Mouse (Mus musculus): ENCODE data around the gene Fam111a. TPM values are rescaled to one million over a fixed set of nuclear protein-coding genes. Genes with fewer than 3 reads are reported as not detected.

Gene Fam111a
- polyA plus RNA-seq, 1 experiment from 2014 or later, result 24.5 TPM

DNA sequence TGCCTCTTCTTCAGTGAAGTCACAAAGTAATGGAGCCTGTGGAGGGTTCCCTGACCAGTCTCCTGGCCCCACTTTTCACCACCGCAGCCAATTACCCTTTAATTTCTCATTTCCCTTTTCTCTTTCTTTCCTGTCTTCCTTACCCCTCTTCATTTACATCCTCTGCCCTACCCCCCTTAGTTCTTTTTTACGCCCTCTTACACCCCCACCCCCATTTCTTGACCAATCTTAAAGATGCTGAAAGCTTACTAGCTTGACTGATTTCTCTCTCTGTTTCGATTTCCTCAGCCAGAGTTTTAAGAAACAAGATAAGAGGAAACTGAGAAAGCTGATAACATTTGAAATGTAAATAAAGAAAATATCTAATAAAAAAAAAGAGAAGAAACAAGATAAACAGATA lies 4.8 kb upstream of the Fam111a start:
- Histone ChIP-seq H3K36me3 (ENCODE audit: control insufficient read depth, insufficient read depth, low read length) (no peaks in the 10 kb centered on the region), H3K27me3 (ENCODE audit: control insufficient read depth, insufficient read depth, low read length) (no peaks in the 10 kb centered on the region), H3K9ac (ENCODE audit: low read length) (no peak overlapping the region), H3K4me2 (ENCODE audit: low read depth) (no peak overlapping the region), H3K27ac (ENCODE audit: low read depth, low read length) (no peak overlapping the region), H3K4me1 (ENCODE audit: control insufficient read depth, insufficient read depth, low read length) (no peaks in the 10 kb centered on the region), H3K9me3 (ENCODE audit: control insufficient read depth, low read length) (no peaks in the 10 kb centered on the region), H3K4me3 (ENCODE audit: low read depth, low read length) (no peak overlapping the region)
- no peak for ATAC-seq (ENCODE audit: insufficient read depth, low FRiP score, low TSS enrichment)
- 62% methylated on average over 3 of the region's 3 CpGs for whole genome bisulfite sequencing
- DNase-seq (ENCODE audit: low spot score), result no peak

- DNase-seq (ENCODE audit: low spot score), result no peak
- Histone ChIP-seq H3K27me3 (ENCODE audit: control insufficient read depth, insufficient read depth, low read length) (no peaks in the 10 kb centered on the region), H3K9me3 (ENCODE audit: control insufficient read depth, low read length) (no peaks in the 10 kb centered on the region), H3K4me3 (ENCODE audit: low read depth, low read length) (no peak overlapping the region), H3K4me2 (ENCODE audit: low read depth) (no peak overlapping the region), H3K36me3 (ENCODE audit: control insufficient read depth, insufficient read depth, low read length) (no peaks in the 10 kb centered on the region), H3K27ac (ENCODE audit: low read depth, low read length) (no peak overlapping the region), H3K9ac (ENCODE audit: low read length) (no peak overlapping the region), H3K4me1 (ENCODE audit: control insufficient read depth, insufficient read depth, low read length) (no peaks in the 10 kb centered on the region)
- ATAC-seq (ENCODE audit: insufficient read depth, low FRiP score, low TSS enrichment), result no peak
- 27% methylated on average over 2 of the region's 2 CpGs for WGBS
Measured at GRCm38 (mm10) chr19:12541644-12542043, 3.9 kb upstream of the Fam111a start.

DNA sequence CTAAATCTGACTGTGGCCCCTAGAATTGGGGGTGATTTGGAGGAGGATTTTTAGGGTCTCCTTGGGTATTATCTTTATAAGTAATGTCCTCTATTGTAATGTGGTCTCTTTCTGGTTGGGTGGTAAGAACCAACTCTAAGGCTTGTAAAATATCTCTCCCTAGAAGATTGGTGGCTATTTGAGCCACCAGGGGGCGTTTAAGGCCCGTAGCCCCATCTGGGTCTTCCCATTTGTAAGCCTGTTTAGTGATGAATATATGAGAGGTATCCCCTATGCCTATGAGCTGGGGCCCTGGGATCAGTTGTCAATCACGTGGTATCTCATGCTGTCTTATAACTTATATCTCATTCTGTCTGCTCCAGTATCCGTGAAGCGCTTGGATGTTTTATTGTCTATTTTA lies 3.6 kb downstream of the Fam111a start:
- Histone ChIP-seq H3K4me1 (ENCODE audit: control insufficient read depth, insufficient read depth, low read length) (no peaks in the 10 kb centered on the region), H3K4me3 (ENCODE audit: low read depth, low read length) (no peak overlapping the region), H3K4me2 (ENCODE audit: low read depth) (no peak overlapping the region), H3K27me3 (ENCODE audit: control insufficient read depth, insufficient read depth, low read length) (no peaks in the 10 kb centered on the region), H3K9me3 (ENCODE audit: control insufficient read depth, low read length) (no peaks in the 10 kb centered on the region), H3K9ac (ENCODE audit: low read length) (no peak overlapping the region), H3K27ac (ENCODE audit: low read depth, low read length) (no peak overlapping the region), H3K36me3 (ENCODE audit: control insufficient read depth, insufficient read depth, low read length) (no peaks in the 10 kb centered on the region)
- ATAC-seq (ENCODE audit: insufficient read depth, low FRiP score, low TSS enrichment), result no peak
- no peak for DNase-seq (ENCODE audit: low spot score)
- 82% methylated on average over 5 of the region's 5 CpGs for WGBS

DNA sequence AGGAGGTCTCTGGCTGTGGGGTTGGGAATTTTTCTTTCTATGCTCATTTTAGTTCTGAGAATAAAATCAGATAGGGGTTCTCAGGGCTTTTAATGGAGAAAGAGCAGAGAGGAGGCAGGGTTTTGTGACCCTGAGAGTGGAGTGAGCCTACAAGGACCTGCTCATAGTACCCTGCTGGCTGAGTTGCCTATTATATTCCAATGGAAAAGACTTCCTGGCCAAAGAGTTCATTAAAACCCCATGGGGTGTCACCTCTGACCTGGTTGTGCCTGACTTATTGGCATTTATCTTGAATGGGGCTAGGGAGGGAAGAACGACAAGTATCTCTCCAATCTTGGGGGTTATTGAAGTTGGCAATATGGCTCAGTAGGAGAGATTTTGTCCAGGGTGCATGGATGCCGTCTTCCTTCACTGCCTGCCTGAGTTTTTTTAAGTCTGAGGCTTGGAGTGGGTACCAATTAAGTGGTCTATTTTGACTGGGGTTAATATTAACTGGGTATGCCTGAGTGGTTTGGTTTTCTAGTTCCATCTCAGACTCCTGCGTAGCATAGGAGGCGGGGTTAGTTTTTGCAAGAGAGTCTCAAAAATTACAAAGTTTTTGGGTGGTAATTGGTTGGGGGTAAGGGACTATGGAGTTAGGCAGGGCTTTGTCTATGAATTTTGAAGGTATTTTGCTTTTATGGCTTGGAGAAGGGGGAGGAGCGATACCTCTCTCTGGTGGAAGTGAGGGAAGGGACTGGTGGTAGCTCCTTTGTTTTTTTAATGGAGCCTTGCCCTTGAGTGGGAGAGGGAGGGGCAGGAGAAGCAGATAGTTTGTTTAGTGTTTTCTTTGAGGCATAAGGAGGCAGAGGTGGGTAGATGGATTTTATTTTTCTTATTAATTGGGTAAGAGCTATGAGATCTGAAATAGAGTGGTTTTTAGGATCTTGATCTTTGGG lies 4.7 kb downstream of the Fam111a start:
- no peak for ATAC-seq (ENCODE audit: insufficient read depth, low FRiP score, low TSS enrichment)
- no peaks in the 10 kb centered on the region for H3K9me3 ChIP-seq (ENCODE audit: control insufficient read depth, low read length)
- H3K27ac ChIP-seq (ENCODE audit: low read depth, low read length), result no peak overlapping the region
- no peak overlapping the region for H3K9ac ChIP-seq (ENCODE audit: low read length)
- DNase-seq (ENCODE audit: low spot score), result no peak
- H3K4me2 ChIP-seq (ENCODE audit: low read depth), result no peak overlapping the region
- no peaks in the 10 kb centered on the region for H3K27me3 ChIP-seq (ENCODE audit: control insufficient read depth, insufficient read depth, low read length)
- H3K36me3 ChIP-seq (ENCODE audit: control insufficient read depth, insufficient read depth, low read length), result no peaks in the 10 kb centered on the region
- WGBS, result 59% methylated on average over 5 of the region's 5 CpGs
- no peak overlapping the region for H3K4me3 ChIP-seq (ENCODE audit: low read depth, low read length)
- H3K4me1 ChIP-seq (ENCODE audit: control insufficient read depth, insufficient read depth, low read length), result no peaks in the 10 kb centered on the region

DNA sequence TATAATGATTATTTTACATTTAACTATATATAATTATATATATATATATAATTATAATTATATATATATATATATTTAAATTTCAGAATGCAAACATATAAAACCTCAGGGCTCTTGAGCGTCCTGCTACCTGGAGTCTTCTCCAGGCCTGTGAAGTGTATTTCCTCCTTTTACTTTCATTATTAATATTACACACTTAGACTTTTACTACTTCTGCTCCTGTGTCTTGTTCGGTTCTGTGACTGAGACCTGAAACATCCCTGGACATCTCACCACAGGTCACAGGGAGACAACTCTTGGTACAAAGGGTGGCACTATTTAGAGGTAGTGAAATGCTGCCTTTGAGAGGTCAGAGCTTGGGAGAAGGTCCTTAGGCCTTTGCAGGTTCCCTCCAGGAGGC lies 10.8 kb downstream of the Fam111a start:
- Histone ChIP-seq H3K9me3 (ENCODE audit: control insufficient read depth, low read length) (no peaks in the 10 kb centered on the region), H3K27ac (ENCODE audit: low read depth, low read length) (no peak overlapping the region), H3K9ac (ENCODE audit: low read length) (no peak overlapping the region), H3K36me3 (ENCODE audit: control insufficient read depth, insufficient read depth, low read length) (no peaks in the 10 kb centered on the region), H3K27me3 (ENCODE audit: control insufficient read depth, insufficient read depth, low read length) (no peaks in the 10 kb centered on the region), H3K4me1 (ENCODE audit: control insufficient read depth, insufficient read depth, low read length) (no peaks in the 10 kb centered on the region), H3K4me2 (ENCODE audit: low read depth) (no peak overlapping the region), H3K4me3 (ENCODE audit: low read depth, low read length) (no peak overlapping the region)
- ATAC-seq (ENCODE audit: insufficient read depth, low FRiP score, low TSS enrichment) (no peak), DNase-seq (ENCODE audit: low spot score) (no peak)
- 86% methylated on average over 2 of the region's 2 CpGs for whole genome bisulfite sequencing

GRCm38 (mm10) chr19:12558219-12558618 lies 12.7 kb downstream of the Fam111a start:
- DNase-seq (ENCODE audit: low spot score) (no peak), ATAC-seq (ENCODE audit: insufficient read depth, low FRiP score, low TSS enrichment) (no peak)
- Histone ChIP-seq H3K4me3 (ENCODE audit: low read depth, low read length) (no peak overlapping the region), H3K4me2 (ENCODE audit: low read depth) (no peak overlapping the region), H3K9me3 (ENCODE audit: control insufficient read depth, low read length) (no peaks in the 10 kb centered on the region), H3K4me1 (ENCODE audit: control insufficient read depth, insufficient read depth, low read length) (no peaks in the 10 kb centered on the region), H3K9ac (ENCODE audit: low read length) (no peak overlapping the region), H3K27me3 (ENCODE audit: control insufficient read depth, insufficient read depth, low read length) (no peaks in the 10 kb centered on the region), H3K27ac (ENCODE audit: low read depth, low read length) (no peak overlapping the region), H3K36me3 (ENCODE audit: control insufficient read depth, insufficient read depth, low read length) (no peaks in the 10 kb centered on the region)
- WGBS, result 83% methylated on average over 4 of the region's 4 CpGs

DNA sequence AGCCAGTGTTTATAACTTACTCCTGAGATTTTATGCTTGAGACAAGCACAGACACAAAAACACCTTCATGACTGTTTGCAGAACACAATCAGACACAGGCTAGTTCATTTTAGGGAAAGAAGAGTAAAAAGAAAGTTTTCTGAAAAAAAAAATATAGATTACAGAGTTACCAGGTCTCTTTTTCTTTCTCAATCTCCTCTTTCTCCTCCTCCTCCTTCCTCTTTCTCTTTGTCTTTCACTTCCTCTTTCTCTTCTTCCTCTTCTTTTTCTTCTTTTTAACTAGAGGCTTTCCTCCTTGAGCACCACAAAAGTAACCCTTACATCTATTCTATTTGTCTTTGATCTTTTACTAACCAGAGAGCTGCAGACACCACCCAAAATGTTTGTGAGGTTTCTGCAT lies 18.7 kb downstream of the Fam111a start:
- Histone ChIP-seq H3K4me1 (ENCODE audit: control insufficient read depth, insufficient read depth, low read length) (no peaks in the 10 kb centered on the region), H3K4me2 (ENCODE audit: low read depth) (no peak overlapping the region), H3K9ac (ENCODE audit: low read length) (no peak overlapping the region), H3K36me3 (ENCODE audit: control insufficient read depth, insufficient read depth, low read length) (no peaks in the 10 kb centered on the region), H3K27me3 (ENCODE audit: control insufficient read depth, insufficient read depth, low read length) (no peaks in the 10 kb centered on the region), H3K27ac (ENCODE audit: low read depth, low read length) (no peak overlapping the region), H3K4me3 (ENCODE audit: low read depth, low read length) (no peak overlapping the region), H3K9me3 (ENCODE audit: control insufficient read depth, low read length) (no peaks in the 10 kb centered on the region)
- DNase-seq (ENCODE audit: low spot score) (no peak), ATAC-seq (ENCODE audit: insufficient read depth, low FRiP score, low TSS enrichment) (no peak)

DNA sequence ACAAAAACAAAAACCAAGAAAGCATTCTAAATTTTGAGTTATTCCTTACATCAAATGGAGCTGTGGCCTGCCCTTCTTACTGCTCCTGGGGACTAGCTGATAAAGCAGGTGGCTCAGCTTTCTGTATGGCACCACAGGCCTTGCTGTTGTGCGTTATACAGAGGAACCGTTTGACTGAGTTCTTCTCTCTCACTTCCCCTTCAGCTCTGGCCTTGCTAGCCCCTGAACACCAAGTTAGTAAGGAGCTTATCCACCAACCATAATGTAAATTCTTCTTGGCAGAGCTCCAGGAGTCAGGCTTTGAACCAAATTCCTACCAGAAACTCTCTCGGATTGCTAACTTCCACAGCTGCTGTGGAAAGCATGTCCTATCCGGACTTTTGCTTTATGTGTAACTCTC lies 21.5 kb downstream of the Fam111a start:
- DNase-seq (ENCODE audit: low spot score) (no peak), ATAC-seq (ENCODE audit: insufficient read depth, low FRiP score, low TSS enrichment) (no peak)
- WGBS, result 80% methylated on average over 4 of the region's 4 CpGs
- no peak overlapping the region for H3K4me2 ChIP-seq (ENCODE audit: low read depth)
- no peak overlapping the region for H3K4me3 ChIP-seq (ENCODE audit: low read depth, low read length)
- no peaks in the 10 kb centered on the region for H3K27me3 ChIP-seq (ENCODE audit: control insufficient read depth, insufficient read depth, low read length)
- no peaks in the 10 kb centered on the region for H3K9me3 ChIP-seq (ENCODE audit: control insufficient read depth, low read length)
- no peak overlapping the region for H3K9ac ChIP-seq (ENCODE audit: low read length)
- no peaks in the 10 kb centered on the region for H3K36me3 ChIP-seq (ENCODE audit: control insufficient read depth, insufficient read depth, low read length)
- H3K4me1 ChIP-seq (ENCODE audit: control insufficient read depth, insufficient read depth, low read length), result no peaks in the 10 kb centered on the region
- no peak overlapping the region for H3K27ac ChIP-seq (ENCODE audit: low read depth, low read length)

GRCm38 (mm10) chr19:12570866-12571265 lies 25.3 kb downstream of the Fam111a start:
- no peaks in the 10 kb centered on the region for H3K27me3 ChIP-seq (ENCODE audit: control insufficient read depth, insufficient read depth, low read length)
- 66% methylated on average over 2 of the region's 2 CpGs for WGBS
- no peaks in the 10 kb centered on the region for H3K36me3 ChIP-seq (ENCODE audit: control insufficient read depth, insufficient read depth, low read length)
- no peaks in the 10 kb centered on the region for H3K9me3 ChIP-seq (ENCODE audit: control insufficient read depth, low read length)
- no peak for DNase-seq (ENCODE audit: low spot score)
- no peak for ATAC-seq (ENCODE audit: insufficient read depth, low FRiP score, low TSS enrichment)
- no peak overlapping the region for H3K4me3 ChIP-seq (ENCODE audit: low read depth, low read length)
- H3K9ac ChIP-seq (ENCODE audit: low read length), result no peak overlapping the region
- no peak overlapping the region for H3K4me2 ChIP-seq (ENCODE audit: low read depth)
- no peak overlapping the region for H3K27ac ChIP-seq (ENCODE audit: low read depth, low read length)
- no peaks in the 10 kb centered on the region for H3K4me1 ChIP-seq (ENCODE audit: control insufficient read depth, insufficient read depth, low read length)

Measured in neural tube, embryonic 11.5 days (tissue).